Mouse (Mus musculus) MEL (cell line): ENCODE measurements around the gene Rnf145. TPM values are rescaled to one million over a fixed set of nuclear protein-coding genes. Genes with fewer than 3 reads are reported as not detected.

Source experiments
- DNase-seq: peaks from one replicate; pipeline ENCODE4 v3.0.0; 2011; ENCODE audit warnings: low read depth, low spot score
- H3K27ac ChIP-seq: 2 replicates; pipeline ENCODE4 v1.5.1; 2012; ENCODE audit warnings: low read depth, mild to moderate bottlenecking, control low read depth, low read length, moderate library complexity; ENCODE audit not compliant: control insufficient read depth
- H3K27me3 ChIP-seq, 2 experiments: fragments of 150-350 bp in 1 of 2; sonication (generic) in 1 of 2; 2 replicates each; pipeline ENCODE4 v1.6.1; 2012; ENCODE audit warnings: low read length in 2 of 2, mild to moderate bottlenecking in 2 of 2, improper control_type of control experiment in 1 of 2, moderate library complexity in 1 of 2; ENCODE audit not compliant: insufficient read depth in 2 of 2, control insufficient read depth in 1 of 2
- H3K36me3 ChIP-seq, 2 experiments: 2 replicates each; pipeline ENCODE4 v1.6.1; 2012 to 2014; ENCODE audit warnings: low read length in 2 of 2, improper control_type of control experiment in 1 of 2, inconsistent platforms in 1 of 2, mild to moderate bottlenecking in 1 of 2; ENCODE audit not compliant: insufficient read depth in 2 of 2, control insufficient read depth in 1 of 2
- H3K4me1 ChIP-seq, 2 experiments: fragments of 150-350 bp in 1 of 2; sonication (generic) in 1 of 2; 2 replicates each; pipeline ENCODE4 v1.6.1; 2012; ENCODE audit warnings: low read length in 2 of 2, improper control_type of control experiment in 1 of 2, mild to moderate bottlenecking in 1 of 2; ENCODE audit not compliant: insufficient read depth in 2 of 2, control insufficient read depth in 1 of 2
- H3K4me3 ChIP-seq, 2 experiments: fragments of 150-350 bp in 1 of 2; sonication (generic) in 1 of 2; 2 replicates each; pipeline ENCODE4 v1.5.1; 2012; ENCODE audit warnings: low read depth in 2 of 2, low read length in 2 of 2, mild to moderate bottlenecking in 2 of 2, moderate library complexity in 2 of 2, control low read depth in 1 of 2, improper control_type of control experiment in 1 of 2; ENCODE audit not compliant: control insufficient read depth in 1 of 2, insufficient read depth in 1 of 2
- H3K79me2 ChIP-seq: 2 replicates; pipeline ENCODE4 v1.6.1; 2012; ENCODE audit warnings: mild to moderate bottlenecking, low read length, moderate library complexity; ENCODE audit not compliant: control insufficient read depth, poor library complexity, insufficient read depth
- H3K9ac ChIP-seq: 2 replicates; pipeline ENCODE4 v1.6.1; 2012; ENCODE audit warnings: low read depth, mild to moderate bottlenecking, control low read depth, low read length, moderate library complexity; ENCODE audit not compliant: control insufficient read depth, poor library complexity, severe bottlenecking
- H3K9me3 ChIP-seq: fragments of 150-350 bp; sonication (generic); replicated peaks from 2 replicates; pipeline ENCODE4 v1.6.1; 2012; ENCODE audit warnings: mild to moderate bottlenecking, low read length, improper control_type of control experiment, moderate library complexity; ENCODE audit not compliant: insufficient read depth
- BHLHE40 ChIP-seq: IDR thresholded peaks from 2 replicates; pipeline ENCODE4 v1.6.1; 2012; ENCODE audit warnings: low read depth, mild to moderate bottlenecking, inconsistent platforms, low read length, improper control_type of control experiment, borderline replicate concordance
- CHD2 ChIP-seq: IDR thresholded peaks from 2 replicates; pipeline ENCODE4 v1.6.1; 2011; ENCODE audit warnings: low read length, improper control_type of control experiment
- E2F4 ChIP-seq: IDR thresholded peaks from 2 replicates; pipeline ENCODE4 v1.6.1; 2011; ENCODE audit warnings: low read depth, low read length, improper control_type of control experiment, borderline replicate concordance
- EP300 ChIP-seq, 2 experiments: IDR thresholded peaks; 2 replicates each; pipeline ENCODE4 v1.6.1; 2011; ENCODE audit warnings: improper control_type of control experiment in 2 of 2, low read length in 2 of 2, low read depth in 1 of 2, mild to moderate bottlenecking in 1 of 2
- ETS1 ChIP-seq: IDR thresholded peaks from 2 replicates; pipeline ENCODE4 v1.6.1; 2012; ENCODE audit warnings: low read depth, mild to moderate bottlenecking, inconsistent platforms, low read length, improper control_type of control experiment, moderate library complexity
- GATA1 ChIP-seq: IDR thresholded peaks from 2 replicates; pipeline ENCODE4 v1.6.1; 2011; ENCODE audit warnings: low read depth, low read length, improper control_type of control experiment
- HCFC1 ChIP-seq: IDR thresholded peaks from 2 replicates; pipeline ENCODE4 v1.6.1; 2012; ENCODE audit warnings: low read depth, mild to moderate bottlenecking, inconsistent platforms, low read length, improper control_type of control experiment, moderate library complexity
- JUND ChIP-seq: IDR thresholded peaks from 2 replicates; pipeline ENCODE4 v1.6.1; 2011; ENCODE audit warnings: low read depth, mild to moderate bottlenecking, improper control_type of control experiment, low read length
- MAX ChIP-seq: IDR thresholded peaks from 2 replicates; pipeline ENCODE4 v1.6.1; 2011; ENCODE audit warnings: low read length, improper control_type of control experiment
- MAZ ChIP-seq: IDR thresholded peaks from 2 replicates; pipeline ENCODE4 v1.6.1; 2012; ENCODE audit warnings: low read depth, mild to moderate bottlenecking, inconsistent platforms, low read length, improper control_type of control experiment
- MXI1 ChIP-seq: IDR thresholded peaks from 2 replicates; pipeline ENCODE4 v1.6.1; 2011; ENCODE audit warnings: mild to moderate bottlenecking, low read depth, low read length, improper control_type of control experiment
- MYB ChIP-seq: IDR thresholded peaks from 2 replicates; pipeline ENCODE4 v1.6.1; 2011; ENCODE audit warnings: mild to moderate bottlenecking, low read depth, low read length, improper control_type of control experiment
- MYC ChIP-seq: IDR thresholded peaks from 2 replicates; pipeline ENCODE4 v1.6.1; 2011; ENCODE audit warnings: low read depth, mild to moderate bottlenecking, low read length, improper control_type of control experiment, moderate library complexity
- NRF1 ChIP-seq: IDR thresholded peaks from 2 replicates; pipeline ENCODE4 v1.6.1; 2014; ENCODE audit warnings: low read depth, mild to moderate bottlenecking, inconsistent platforms, low read length, improper control_type of control experiment, moderate library complexity; ENCODE audit not compliant: poor library complexity, insufficient read depth, severe bottlenecking
- POLR2AphosphoS2 ChIP-seq: IDR thresholded peaks from 2 replicates; pipeline ENCODE4 v1.6.1; 2011; ENCODE audit warnings: low read length, improper control_type of control experiment
- POLR2AphosphoS5 ChIP-seq: IDR thresholded peaks from 2 replicates; pipeline ENCODE4 v1.6.1; 2012; ENCODE audit warnings: low read depth, borderline replicate concordance, mild to moderate bottlenecking, inconsistent platforms, low read length, moderate library complexity, mixed read lengths
- RCOR1 ChIP-seq: IDR thresholded peaks from 2 replicates; pipeline ENCODE4 v1.6.1; 2012; ENCODE audit warnings: low read depth, mild to moderate bottlenecking, inconsistent platforms, low read length, improper control_type of control experiment
- SIN3A ChIP-seq: IDR thresholded peaks from 2 replicates; pipeline ENCODE4 v1.6.1; 2012; ENCODE audit warnings: low read length, improper control_type of control experiment, inconsistent platforms
- SMC3 ChIP-seq: IDR thresholded peaks from 2 replicates; pipeline ENCODE4 v1.6.1; 2011; ENCODE audit warnings: low read depth, low read length, improper control_type of control experiment
- TAL1 ChIP-seq: IDR thresholded peaks from 2 replicates; pipeline ENCODE4 v1.6.1; 2012; ENCODE audit warnings: mild to moderate bottlenecking, inconsistent platforms, low read length, moderate library complexity, mixed read lengths
- TBP ChIP-seq: IDR thresholded peaks from 2 replicates; pipeline ENCODE4 v1.8.0; 2011; ENCODE audit warnings: low read depth, low read length, improper control_type of control experiment
- TCF12 ChIP-seq: IDR thresholded peaks from 2 replicates; pipeline ENCODE4 v1.6.1; 2014; ENCODE audit warnings: low read depth, mild to moderate bottlenecking, inconsistent platforms, low read length, improper control_type of control experiment, moderate library complexity
- USF1 ChIP-seq: IDR thresholded peaks from 2 replicates; pipeline ENCODE4 v1.6.1; 2014; ENCODE audit warnings: low read depth, mild to moderate bottlenecking, inconsistent platforms, low read length, improper control_type of control experiment, moderate library complexity
- ZNF384 ChIP-seq: IDR thresholded peaks from 2 replicates; pipeline ENCODE4 v1.6.1; 2012; ENCODE audit warnings: low read depth, mild to moderate bottlenecking, inconsistent platforms, low read length, improper control_type of control experiment
- polyA plus RNA-seq, 2 experiments: library from polyadenylated mRNA; stranded (reverse) in 1 of 2; unstranded in 1 of 2; fragments of >175 nt in 1 of 2; fragments of >200 nt in 1 of 2; gene quantifications; 2 replicates each; pipeline versions ENCODE4 v1.2.1 to v1.2.4; 2012; ENCODE audit warnings: low replicate concordance in 2 of 2, low read depth in 1 of 2; ENCODE audit not compliant: insufficient read length in 2 of 2, insufficient read depth in 1 of 2, missing spikeins in 1 of 2
- total RNA-seq: library from RNA; depleted of rRNA; stranded (reverse); fragments of 300-350 nt; gene quantifications from 2 replicates; pipeline ENCODE4 v1.2.3, GENCODE M21; 2012

Rnf145 gene
- total and polyA plus RNA-seq, 3 experiments = 73.5 to 94.1 TPM; not detected in 1

DNA sequence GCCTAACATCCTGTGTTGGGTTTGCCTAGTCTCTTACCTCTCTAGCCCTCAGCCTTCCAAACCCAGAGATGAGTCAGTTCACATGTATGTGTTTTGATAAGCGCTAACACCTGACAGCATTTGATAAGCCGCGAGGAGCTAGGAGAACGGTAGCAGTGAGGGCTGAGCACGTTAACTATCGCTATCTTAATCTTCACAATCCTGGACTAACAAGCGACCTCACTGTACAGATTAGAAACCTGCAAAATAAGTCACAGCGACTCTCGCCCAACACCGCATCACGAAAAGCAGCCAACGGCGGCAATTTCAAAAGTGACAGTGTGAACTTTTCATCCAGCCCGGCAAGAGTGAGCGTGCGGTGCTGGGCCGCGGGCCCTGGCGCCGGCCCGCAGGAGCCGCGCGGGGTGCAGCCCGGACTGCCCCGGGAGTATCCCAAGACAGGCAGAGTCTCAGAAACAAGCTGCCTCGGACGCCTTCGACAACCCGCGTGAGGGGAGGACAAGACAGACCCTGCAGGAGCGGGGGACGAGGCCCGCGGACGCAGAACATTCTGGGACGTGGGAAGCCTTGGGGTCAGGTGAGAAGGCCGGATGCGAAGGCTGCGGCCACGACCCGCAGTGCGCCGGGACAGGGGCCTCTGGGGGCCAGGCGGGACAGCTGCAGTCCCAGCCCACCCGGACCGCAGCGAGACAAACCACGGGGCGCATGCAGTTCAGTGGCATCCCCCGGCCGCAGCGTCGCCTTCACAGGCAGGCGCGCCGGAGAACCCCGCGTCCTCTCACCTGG lies 48.9 kb upstream of the Rnf145 start:
- peak overlapping the region; percentile 93 for H3K27ac ChIP-seq
- H3K4me1 ChIP-seq = peaks cover 3 to 19% of the 10 kb centered on the region in 2 experiments; a peak in 3 of 4 replicates
- peak overlapping the region; percentile 91 for H3K9ac ChIP-seq
- H3K4me3 ChIP-seq = peak overlapping the region; percentile 64 to 86
- no peaks in the 10 kb centered on the region for H3K27me3 ChIP-seq
- H3K79me2 ChIP-seq = peaks cover 5% of the 10 kb centered on the region; the same call in 1 of the 2 replicates
- H3K36me3 ChIP-seq = peaks cover 0 to 28% of the 10 kb centered on the region in 2 experiments; a peak in 2 of 4 replicates
- TF ChIP-seq ETS1 = peak; percentile 98
- TF ChIP-seq SIN3A = peak; percentile 81
- TF ChIP-seq POLR2AphosphoS5 = no peak
- 0 out of 2 replicates have a peak, but pooled peaks have one; percentile 22 for TF ChIP-seq POLR2AphosphoS2
- peak; percentile 97 to 98 for TF ChIP-seq EP300 (IDR thresholded peaks at IDR 0.05; ENCODE audit: low read depth in 1 of 2, low read length in 2 of 2)
- TF ChIP-seq MXI1 = peak; percentile 71
- peak; percentile 76; the same call in 1 of the 2 replicates for TF ChIP-seq MAZ
- TF ChIP-seq CHD2 = no peak
- TF ChIP-seq BHLHE40 = peak; percentile 81; the same call in 1 of the 2 replicates
- peak; percentile 97 for TF ChIP-seq TCF12
- peak; percentile 99 for TF ChIP-seq GATA1
- peak; percentile 53; the same call in 1 of the 2 replicates for TF ChIP-seq USF1
- TF ChIP-seq SMC3 = no peak
- TF ChIP-seq HCFC1 = 0 out of 2 replicates have a peak, but pooled peaks have one; percentile 12
- TF ChIP-seq MYB = peak; percentile 75; the same call in 1 of the 2 replicates
- peak; percentile 87 for TF ChIP-seq TAL1
- TF ChIP-seq RCOR1 = peak; percentile 94
- no peak for TF ChIP-seq ZNF384
- no peak for TF ChIP-seq NRF1
- peak; percentile 54; the same call in 1 of the 2 replicates for TF ChIP-seq TBP
- TF ChIP-seq MYC = peak; percentile 15; the same call in 1 of the 2 replicates
- no peak for TF ChIP-seq E2F4
- TF ChIP-seq JUND = peak; percentile 77; the same call in 1 of the 2 replicates
- TF ChIP-seq MAX = 0 out of 2 replicates have a peak, but pooled peaks have one; percentile 32
- peak; percentile 88 for DNase-seq
- H3K9me3 ChIP-seq = no peaks in the 10 kb centered on the region
